Mouse (Mus musculus) skeletal muscle tissue, adult 2 months (tissue): ENCODE measurements around the gene Il11ra1.
"Not testable (repeated sequence)": the region's sequence is repeated elsewhere in the genome, so short reads cannot be mapped to it uniquely, and the experiment has no call there.

ENCODE experiments used
- DNase-seq: peaks from one replicate; pipeline ENCODE4 v3.0.0-alpha.2; 2012; ENCODE audit warnings: low read depth, low spot score

The Il11ra1 gene

DNA sequence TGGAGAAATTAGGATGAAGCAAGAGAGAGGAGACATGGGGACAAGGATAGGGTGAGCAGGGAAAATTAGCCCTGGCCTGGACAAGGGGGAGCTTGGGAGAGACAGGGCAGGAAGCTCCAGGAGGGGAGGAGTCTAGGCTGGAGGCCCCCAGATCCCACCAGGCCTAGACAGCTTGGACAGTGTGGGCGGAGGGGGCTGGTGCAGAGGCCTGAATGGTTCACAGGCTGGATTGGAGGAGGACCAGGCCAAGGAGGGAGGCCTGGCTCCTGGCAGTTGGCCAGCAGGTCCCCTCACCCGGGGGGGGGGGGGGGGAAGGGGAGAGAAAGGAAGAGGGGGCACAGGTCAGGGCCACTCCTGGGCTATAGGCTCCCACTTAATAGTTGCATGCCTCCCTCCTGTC lies 20.5 kb upstream of the Il11ra1 start:
- DNase-seq, result no peak

DNA sequence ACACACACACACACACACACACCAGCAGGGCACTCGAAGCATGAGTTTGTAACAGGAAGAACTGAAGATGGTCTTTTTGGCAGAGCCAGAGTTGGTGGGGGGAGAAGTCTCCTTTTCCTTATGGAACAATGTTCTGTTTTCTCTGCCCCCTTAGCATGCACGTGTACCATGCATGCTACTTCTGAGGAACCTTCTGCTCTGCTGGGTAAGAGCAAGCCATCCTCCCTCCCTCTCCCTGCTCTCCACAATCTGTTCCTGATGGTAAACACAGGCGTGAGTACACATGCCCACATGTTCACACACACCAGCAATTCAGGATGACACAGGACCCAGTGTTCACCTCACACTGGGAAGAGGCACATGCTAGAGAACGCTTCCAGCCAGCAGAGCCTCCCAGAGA lies 18.6 kb upstream of the Il11ra1 start:
- DNase-seq, result no peak

DNA sequence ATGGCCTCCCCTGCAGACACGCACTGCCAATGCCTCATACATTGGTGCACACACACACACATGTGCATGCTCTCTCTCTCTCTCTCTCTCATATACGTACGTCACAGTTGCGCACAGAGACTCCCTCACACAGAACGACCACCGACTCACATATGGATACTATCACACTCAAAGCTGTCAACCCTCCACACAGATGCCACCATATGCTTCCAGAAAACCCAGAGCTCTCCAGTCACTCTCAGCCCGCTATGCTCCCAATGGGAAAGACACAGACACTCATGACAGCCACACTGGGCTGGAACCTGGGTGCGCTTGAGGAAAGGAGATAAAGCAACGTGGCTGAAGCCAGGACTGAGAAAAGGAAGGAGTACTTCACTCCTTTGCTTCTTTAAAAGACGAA lies 17.8 kb upstream of the Il11ra1 start:
- no peak for DNase-seq

DNA sequence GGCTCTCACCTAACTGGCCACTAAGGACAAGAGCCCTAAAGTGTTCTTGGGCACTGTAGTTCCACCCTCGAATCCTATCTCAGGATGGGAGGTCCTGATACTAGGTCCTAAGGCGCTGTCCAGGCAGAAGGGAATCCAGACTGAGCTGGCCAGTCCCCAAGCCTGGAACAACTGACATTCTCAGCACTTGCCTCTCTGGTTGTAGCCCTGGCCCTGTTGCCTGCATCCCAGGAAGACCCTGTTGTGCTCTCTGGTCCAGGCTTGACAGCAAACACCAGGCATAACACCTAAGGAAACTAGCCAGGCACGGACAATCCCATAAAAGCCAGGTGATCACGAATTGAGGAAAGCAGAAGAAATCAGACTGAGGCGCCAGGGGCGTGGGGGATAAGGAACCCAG lies 17.0 kb upstream of the Il11ra1 start:
- no peak for DNase-seq

DNA sequence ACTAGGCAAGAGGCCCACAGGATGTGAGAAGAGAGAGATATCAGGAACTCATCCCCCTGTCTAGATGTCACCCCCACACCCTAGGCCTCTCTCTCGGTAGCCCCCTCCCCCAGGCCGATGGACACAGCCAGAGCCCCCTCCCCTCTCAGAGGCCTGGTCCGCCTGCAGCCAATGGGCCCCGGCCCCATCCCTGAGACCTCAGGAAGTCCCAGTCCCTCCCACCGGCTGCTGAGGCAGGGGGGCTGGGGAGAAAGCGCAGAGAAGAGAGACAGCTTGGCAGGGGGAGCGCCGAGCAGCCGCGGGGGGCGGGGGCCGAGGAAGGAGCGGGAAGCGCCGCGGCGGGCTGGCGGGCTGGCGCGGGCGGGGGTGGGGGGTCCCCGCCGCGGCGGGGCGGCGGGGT lies 16.5 kb upstream of the Il11ra1 start:
- not testable (repeated sequence) for DNase-seq

DNA sequence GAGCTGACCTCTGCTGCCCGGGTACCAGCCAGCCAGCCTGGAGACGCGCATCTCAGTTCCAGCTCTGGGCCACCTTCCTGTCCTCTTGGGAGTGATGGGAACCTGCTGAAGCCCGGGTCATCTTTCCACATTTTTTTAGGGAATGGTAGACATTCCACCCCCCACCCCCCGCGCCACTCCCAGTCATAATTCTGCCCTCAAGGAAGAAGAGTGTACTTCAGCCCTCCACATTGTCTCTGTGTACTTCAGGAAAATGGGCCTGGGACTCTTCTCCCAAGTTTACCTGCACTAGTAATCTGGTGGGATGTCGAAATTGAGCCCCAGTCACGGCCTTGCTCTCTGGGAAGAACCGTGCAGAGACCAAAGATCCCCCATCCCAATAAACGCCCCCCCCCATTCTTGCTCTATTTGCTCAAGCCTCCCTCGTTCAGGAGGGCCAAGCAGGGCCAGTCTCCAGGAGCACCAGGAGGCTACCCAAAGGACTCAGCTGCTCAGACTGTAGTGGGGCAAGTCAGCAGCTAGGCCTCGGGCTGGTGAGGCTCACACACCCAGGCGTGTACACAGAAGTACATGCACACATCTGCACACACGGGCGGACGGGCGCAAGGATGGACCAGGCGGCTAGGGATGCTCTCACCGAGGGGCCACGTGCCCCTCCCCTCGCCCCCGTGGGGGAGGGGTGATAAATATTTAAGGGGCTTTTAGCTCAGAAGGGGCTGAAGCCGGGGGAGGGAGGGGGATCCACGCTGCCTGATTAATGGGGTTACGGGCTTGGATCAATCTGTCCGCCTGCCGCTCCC lies 15.5 kb upstream of the Il11ra1 start:
- not testable (repeated sequence) for DNase-seq

DNA sequence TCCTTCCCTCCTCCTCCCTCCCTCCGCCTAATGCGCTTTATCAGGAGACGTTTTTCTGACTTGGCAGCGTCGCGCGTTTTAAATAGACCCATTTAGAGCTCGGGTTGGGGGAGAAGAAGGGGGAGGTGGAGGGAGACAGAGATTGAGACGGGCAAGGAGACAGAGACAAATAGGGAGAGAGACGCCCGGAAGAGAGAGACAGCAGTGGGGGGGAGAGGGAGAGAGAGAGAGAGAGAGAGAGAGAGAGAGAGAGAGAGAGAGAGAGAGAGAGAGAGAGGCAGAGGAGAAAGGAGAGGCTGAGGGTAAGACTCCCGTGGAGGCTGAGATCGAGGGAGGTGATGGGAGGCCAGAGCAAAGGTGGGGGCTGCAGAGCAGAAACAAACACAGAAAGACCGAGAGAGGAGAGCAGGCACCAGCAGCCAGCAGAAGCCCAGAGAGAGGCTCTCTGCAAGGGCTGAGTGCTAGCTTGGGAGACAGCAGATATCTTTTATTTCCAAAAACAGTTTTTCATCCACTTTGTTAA lies 14.8 kb upstream of the Il11ra1 start:
- DNase-seq, result not testable (repeated sequence)

DNA sequence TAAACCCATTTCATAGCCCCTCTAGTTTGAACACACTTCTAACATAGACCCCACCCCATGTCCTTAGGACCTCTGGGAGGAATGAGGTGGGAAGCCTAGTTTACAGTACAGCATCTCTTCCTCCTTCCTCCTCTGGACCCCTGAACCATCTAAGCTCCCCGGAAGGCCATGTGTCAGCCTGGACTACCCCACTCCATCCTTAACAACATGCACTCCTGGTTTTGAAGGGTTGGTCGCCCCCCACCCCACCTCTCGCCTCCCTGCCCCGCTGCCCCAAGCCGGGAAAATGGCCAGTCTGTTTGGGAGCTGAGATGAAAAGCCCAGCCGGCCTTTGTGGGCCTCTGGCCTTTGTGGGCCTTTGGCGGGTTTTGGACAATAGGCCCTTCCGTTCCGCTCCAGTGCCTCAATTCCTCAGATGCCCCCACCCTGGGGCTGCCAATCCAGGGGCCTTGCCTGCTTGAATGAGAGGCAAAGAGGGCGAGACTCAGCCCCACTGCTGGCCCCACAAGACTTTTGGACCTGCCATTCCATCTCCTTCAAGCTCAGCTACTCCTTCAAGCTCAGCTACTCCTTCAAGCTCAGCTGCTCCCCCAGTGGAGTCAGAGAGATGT lies 13.8 kb upstream of the Il11ra1 start:
- DNase-seq, result not testable (repeated sequence)

DNA sequence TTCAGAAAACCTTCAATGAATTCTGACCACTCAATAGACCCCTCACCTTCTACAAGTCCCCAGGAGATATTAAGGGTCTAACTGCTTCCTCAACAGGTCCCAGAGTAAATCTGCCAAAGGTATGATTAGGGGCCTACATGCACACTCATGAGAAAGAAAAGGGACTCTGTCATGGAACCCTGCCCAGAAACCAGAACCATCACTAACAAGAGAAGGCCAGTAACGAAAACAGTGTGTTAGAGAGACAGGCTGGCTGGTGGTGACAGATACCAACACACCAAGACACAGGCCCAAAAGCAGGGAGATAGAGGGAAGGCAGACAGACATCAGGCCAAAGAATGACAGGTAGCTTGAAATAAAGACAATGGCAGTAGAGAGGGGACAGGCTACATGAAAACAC lies 11.2 kb upstream of the Il11ra1 start:
- DNase-seq, result not testable (repeated sequence)

DNA sequence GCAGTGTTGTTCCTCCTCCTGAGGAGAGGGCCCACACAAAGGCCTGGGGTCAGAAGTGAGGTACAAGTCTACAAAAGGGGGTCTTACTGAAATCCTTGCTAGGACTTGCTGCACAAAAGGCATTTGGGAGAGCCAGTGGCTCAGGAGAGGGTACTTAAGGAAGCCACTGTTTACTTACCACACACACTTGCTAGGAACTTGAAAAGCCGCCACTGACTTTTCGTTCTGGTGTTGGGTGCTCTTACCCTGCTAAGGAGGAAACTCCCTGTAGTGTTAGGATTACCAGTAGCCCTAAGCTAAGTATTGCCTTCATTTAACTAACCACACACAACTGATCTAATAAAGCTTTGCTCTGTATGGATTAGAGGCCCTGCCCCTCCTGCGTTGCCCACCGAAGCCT lies 9.8 kb upstream of the Il11ra1 start:
- not testable (repeated sequence) for DNase-seq

DNA sequence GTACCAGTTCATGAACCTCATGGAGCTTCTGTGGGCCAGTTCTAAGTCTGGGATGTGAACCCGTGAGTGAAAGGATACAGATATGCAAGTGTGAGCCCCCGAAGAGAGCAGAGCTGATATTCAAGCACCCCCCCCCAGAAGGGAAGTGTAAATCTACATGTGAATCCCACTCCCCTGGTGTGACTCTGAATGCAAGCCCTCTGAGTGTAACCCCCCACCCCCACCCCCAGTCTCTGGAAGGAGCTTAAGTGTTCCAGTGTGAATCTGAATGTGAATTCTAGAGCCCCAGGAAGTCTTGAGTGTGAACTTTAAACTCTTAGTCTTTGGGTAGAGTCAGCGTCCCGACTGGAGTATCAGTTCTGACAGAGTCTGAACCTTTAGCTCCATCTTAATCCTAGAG lies 6.3 kb upstream of the Il11ra1 start:
- not testable (repeated sequence) for DNase-seq

DNA sequence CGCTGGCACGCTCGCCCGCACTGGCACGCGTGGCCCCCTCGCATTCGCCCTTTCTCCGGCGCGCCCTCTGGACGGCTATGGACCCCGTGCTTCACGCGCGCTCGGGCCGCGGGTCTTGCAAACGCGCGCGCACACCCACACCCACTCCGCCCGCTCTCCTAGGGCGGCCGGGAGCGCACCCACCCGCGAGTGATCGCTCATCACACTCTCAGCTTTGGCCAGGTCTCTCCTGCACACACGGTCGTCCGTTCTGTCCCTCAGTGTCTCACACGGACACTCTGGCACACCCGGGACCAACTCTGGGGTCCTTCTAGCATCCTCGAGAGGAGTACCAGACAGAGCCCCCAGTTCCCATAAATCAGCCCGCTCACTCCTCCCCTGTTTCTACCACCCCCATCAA lies 4.0 kb upstream of the Il11ra1 start:
- not testable (repeated sequence) for DNase-seq

DNA sequence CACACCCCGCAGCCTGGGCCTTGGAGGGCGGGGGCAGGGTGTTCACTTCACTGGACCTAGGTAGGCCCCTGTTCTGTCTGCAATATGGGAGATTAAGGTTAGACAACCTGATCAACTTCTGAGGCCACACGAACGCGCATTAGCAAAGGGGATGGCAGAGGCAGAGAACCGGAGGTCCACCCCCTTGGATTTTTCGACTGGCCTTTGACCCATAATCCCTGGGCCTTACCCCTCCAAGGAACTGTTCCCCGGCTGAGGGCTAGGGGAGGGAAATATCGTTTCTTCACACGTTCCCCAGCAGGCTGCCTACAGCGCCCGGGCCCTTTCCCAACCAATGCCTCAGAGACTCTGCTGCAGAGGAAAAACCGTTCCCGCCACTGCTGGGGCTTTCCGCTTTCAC lies 3.3 kb upstream of the Il11ra1 start:
- not testable (repeated sequence) for DNase-seq

DNA sequence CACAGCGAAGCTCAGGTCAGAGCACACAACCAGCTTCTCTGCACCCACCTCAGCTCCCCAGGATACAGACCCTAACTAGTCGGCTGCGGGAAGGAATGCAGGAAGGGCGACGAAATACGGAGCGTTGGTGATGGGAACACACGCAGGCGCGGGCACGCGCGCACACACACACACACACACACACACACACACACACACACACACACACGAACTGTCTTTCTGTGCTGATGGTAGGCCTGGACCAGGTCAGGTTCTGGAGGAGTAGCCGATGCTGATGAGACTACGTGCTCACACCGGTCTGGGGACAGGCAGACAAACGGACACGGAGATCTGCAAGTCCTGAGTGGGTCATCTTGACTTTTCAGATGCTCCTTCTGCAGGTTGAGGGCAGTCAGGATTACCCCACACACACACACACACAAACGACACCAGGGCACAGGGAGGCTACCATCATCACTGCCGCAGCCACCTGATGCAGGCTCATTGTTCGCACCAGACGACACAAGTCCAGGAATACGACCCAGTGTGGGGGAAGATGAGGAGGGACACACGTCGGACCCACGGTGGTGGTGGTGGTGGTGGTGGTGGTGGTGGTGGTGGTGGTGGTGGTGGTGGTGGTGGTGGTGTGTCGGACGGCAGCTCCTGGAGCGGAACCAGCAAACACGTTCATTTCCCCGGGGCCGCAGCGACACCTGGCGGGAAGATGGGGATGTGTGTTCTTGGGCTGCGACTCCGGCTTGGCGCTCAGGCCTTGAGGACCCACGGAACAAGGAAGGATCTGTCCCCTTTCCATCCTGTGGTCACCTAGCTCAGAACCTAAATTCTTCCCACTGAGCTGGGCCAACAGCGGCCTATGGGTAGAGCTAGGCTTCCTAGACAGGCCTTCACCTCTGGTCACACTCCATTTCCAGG lies 2.6 kb upstream of the Il11ra1 start, which contains the start of gene Cntfr:
Gene Cntfr, minus strand, starts transcription at position 160 of the 912 bp plus-strand sequence.
- DNase-seq, result peak; percentile 72

DNA sequence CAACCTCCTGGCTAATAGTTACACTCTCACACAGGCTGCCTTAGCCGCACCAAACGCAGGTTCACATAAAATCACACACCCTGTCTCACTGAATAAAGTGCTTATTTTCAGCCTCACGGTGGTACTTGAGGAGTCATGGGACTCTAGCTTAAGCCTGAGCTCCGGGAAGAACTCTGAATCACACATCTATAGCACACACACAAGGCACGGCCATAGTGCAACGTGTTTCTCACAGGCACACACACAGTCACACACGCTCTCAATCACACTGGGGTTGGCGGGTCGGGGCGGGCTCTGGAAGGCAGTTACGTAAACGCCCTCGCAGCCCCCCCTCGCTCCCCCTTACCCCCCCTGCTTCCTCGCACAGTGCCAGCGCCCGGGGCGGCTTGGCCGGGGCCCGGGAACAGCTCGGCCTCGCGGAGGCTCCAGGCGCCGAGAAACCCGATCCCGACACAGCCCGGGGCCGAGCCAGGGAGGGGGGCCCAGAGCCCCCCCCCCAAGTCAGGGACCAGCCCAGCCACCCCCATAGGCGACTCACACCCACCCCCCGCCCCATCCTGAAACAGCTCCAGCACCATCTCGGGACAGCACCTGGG lies 1.3 kb upstream of the Il11ra1 start:
- DNase-seq, result peak; percentile 71

DNA sequence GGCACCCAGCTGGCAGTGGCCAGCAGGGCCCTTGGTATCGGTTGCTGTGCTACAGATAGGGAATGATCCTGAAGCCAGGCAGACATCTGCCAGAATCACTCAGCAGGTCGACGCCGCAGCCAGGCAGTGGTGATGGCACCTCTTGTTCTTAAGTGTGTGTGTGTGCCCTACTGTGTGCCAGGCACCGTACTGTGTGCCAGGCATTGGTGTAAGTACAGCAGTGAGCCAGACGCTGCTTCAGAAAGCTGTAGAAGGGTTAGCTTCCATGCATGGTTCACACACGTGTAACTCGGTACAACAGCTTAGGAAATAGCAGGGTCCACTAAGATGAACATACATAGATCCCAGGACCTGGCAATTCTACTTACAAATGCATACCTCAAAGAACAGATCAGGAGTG lies 435 bp downstream of the Il11ra1 start:
- DNase-seq, result not testable (repeated sequence)

DNA sequence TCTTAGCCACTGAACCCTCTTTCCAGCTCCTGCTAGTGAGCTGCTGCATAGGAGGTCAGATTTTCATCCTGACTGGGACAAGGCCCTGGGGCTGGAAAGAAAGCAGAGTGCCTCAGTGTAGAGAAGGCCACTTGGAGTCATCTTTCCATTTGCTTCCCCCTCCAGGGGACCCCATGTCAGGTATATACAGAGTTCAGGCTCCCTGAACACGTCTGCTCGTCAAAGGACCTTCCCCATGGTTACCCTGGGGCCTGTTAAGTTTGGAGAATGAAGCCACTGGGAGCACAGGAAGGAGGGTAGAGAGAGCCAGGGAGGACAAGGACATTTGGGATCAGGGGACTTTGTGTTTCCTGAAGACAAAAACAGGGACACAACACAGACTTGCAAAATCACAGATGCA lies 2.4 kb downstream of the Il11ra1 start:
- DNase-seq, result not testable (repeated sequence)

DNA sequence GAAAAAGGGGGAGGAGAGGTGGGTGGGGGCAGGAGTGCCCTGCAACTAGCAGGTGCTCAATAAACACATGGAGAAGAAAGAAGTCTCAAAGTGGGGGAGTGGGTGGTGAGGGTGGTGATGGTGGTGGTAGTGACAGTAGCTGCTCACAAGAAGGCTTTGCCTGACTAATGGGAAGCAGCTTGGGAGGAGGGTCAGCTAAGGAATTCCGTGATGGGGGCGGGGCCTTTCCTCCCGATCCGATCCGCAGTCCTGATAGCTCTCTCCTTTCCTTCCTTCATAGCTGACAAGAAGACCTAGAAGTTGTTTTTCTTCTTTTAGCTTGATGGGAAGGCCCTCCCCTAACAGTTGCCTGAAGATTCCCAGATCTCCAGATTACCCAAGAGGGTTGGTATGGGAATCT lies 4.9 kb downstream of the Il11ra1 start:
- DNase-seq, result no peak

DNA sequence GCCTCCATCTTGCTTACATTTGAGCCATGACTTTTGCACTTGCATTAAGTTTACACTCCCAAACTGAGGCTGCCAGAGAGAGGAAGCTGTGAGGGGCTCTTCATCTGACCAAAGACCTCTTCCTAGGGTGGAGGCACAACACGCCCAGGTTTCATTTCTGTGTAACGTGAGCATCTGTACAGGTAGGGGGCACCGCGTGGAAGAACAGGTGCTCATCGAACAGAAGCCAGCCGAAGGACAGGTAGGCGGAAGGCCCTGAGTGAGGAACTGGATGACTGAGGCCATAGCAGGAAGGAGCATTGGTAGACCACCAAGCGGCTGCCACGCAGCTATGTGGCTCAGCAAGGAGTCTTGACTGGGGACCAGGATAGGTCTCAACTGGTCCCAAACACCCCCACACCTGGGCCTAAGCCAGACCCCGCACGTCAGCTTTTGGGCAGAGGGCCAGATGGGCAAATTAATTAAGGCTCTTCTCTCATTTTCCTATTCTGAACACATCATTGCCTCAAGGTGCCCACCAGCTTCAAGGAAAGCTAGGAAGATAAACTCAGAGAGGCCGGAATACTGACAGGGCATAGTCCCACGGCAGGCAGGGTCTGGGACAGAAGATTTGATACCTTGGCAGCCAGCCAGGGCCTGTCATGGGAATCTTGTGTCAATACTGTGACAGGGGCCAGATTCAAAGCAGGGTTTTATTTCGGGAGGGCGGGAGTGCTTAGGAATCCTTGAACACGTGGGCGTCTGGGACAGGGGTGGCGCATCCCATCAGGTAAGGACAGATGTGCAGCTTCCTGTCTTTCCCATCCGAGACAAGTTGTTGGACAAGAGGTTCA lies 6.3 kb downstream of the Il11ra1 start:
- DNase-seq, result no peak

DNA sequence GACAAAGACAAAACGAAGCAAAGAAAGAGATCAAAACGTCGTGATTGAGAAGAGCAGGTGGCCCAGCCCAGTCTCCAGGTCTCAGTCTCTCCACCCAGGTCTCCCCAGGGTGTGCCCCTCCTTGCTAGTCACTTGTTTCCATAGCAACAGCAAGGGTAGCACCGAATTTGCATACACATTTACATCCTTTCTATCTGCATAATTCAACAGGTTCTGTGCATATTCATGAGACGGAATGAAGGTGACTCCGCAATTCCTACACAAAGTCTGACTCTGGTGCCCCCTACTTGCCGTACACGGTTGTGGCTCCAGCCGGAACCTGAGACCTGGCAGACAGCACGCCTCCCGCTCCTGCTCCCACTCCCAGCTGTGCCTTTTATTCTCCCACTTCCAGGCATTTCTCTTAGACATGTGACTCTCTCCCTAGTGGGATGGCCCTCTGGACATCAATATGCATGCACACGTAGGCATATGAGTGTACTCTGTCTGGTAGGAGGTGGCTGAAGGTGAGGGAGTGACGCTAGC lies 7.3 kb downstream of the Il11ra1 start:
- DNase-seq, result peak; percentile 57
